Mouse (Mus musculus) hematopoietic stem cell, adult 5-6 weeks (primary cell): ENCODE results near the gene Fam222b. TPM values are rescaled to one million over a fixed set of nuclear protein-coding genes. Genes with fewer than 3 reads are reported as not detected.

Source experiments
- ATAC-seq, 2 experiments: fragments of 125-278 bp in 1 of 2; replicated peaks in 1 of 2; 2 replicates each; pipeline ENCODE4 v1.8.0; 2016 to 2017; ENCODE audit warnings: inconsistent platforms in 2 of 2, mild to moderate bottlenecking in 2 of 2, moderate number of reproducible peaks in 2 of 2, low read depth in 1 of 2, moderate TSS enrichment in 1 of 2; ENCODE audit not compliant: low FRiP score in 2 of 2, poor library complexity in 2 of 2, severe bottlenecking in 2 of 2, insufficient read depth in 1 of 2, low TSS enrichment in 1 of 2
- total RNA-seq: library from RNA; stranded (forward); fragments of 172-1452, 232-1000 nt; gene quantifications from 2 replicates; pipeline ENCODE4 v1.2.3, GENCODE M21; 2017

Fam222b gene
- total RNA-seq, 1 experiment from 2014 or later, result 3.2 TPM

DNA sequence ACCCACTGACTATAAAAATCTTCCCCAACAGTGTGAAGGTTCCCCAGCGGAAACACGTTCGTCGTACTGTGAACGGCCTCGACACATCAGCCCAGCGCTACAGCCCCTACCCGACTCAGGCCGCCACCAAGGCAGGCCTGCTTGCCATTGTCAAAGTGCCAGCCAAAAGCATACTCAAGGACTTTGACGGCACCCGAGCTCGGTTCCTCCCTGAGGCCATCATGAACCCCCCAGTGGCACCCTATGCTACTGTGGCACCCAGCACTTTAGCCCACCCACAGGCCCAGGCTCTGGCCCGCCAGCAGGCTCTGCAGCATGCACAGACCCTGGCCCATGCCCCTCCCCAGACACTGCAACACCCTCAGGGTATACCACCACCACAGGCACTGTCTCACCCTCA is 59.3 kb downstream of the Fam222b start:
- ATAC-seq, result no peak

DNA sequence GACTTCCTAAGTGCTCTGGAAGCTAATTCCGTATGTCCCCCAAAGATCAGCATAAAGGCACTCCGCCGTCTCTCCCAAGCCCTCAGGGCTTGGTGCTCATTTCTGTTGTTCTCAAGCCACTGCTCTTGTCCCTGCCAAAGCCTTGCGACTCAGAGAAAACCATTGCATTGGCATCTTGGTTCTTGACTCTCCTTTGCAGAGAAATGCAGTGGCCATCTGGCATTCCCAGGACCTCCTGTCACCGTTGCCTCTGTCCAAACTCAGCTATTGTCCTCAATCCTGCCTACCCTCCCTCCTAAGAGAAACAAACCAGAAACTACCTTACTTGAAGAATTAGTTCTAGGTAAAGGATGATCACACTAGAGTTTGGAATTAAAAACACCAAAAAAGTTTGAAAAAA is 61.2 kb downstream of the Fam222b start:
- no peak for ATAC-seq

DNA sequence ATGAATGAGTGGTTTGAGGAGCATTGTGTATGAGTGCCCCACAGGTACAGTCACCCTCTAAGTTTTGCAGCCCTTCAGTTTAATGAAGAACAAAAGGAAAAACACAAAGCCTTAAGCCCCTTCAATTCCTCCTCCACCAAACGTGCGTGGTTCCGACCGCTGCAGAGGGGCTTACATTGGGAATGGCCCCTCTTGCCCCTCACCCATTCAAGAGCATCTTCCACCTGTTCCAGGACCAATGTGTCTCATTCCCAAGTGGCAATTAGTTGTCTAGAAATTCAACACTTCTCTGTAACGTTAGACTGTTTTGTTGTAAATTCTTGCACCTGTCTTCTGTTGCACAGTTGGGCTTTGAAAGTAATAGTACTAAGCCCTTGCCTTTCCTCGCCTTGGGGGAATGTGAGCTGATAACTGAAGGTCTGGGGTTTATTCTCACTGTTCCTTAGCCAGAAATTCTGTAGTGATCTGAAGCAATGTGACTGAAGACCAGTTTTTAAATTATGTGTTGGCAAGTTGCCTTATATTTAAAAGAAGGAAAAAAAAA is 61.8 kb downstream of the Fam222b start:
- no peak for ATAC-seq

DNA sequence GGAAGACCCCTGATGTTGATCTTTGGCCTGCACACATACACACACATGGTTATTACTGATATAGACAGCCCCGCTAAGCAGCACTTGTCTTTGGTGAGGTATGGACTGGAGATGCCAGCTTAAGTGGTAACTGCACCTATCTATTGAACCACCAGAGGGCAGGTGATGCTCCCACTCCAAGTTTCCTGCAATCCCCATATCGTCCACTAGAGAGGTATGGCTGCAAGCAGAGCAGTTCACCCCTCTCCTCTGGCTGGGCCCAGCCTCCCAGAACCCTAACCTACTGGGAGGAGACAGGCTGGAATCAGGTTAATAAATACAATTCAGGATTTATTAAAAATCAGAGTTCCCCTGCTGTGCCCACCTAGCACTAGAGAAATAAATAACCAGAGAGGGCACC is 64.6 kb downstream of the Fam222b start:
- ATAC-seq, result peak; percentile 84 to 85

DNA sequence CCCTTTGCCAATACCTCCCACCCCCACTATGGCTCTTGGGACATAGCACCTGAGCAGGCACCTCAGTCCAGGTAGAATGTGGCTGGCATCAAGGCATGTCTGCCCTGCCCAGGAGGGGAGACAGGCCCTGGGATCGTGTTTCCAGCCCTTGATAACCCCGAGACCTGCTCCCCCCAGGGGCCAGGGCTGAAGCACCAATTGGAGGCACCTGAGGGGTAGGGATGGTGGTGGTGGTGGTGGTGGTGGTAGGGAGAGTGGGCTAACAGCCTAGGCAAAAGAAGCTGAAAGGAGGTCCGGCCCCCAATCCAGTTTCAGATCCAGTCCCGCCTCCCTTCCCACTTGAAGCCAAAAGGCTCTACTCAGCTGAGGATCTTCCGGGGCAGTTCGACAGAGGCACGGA is 65.1 kb downstream of the Fam222b start:
- ATAC-seq, result no peak

DNA sequence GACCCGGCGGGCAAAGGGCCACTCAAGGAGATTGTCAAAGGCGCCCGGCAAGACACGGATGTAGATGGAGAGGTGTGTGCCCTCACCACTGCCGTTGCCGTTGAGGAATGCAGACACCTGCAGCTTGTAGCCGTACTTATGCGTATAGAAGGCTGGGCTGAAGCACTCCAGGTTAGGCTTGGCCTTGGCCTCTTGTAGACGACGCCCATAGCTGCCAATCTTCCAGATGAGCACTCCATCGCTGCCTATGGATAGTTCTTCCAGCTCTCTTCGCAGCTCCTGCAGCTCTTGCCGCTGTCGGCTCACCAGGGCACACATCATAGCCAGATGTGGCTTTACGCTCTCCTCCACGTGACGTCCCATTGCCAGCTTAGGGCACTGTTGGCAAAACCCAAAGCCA is 65.7 kb downstream of the Fam222b start:
- ATAC-seq, result no peak

DNA sequence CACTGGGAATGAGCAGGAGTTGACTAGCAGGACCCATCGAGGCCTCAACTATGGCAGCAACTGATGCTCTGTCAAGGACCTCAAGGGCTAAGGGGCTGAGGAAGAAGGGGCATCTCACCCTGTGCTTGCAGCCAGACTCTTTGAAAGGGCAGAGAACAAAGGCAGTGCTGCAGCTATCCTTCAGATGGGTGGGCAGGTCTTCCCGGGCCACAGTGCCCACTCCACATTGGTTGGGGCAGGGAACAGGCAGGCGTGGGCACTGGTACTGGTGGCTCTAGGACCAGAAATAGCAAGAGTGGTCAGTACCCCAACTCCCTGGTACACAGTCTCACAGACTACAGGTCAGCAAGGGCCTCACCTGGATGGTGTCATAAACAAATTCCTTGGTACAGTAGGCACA is 66.2 kb downstream of the Fam222b start:
- ATAC-seq, result no peak

DNA sequence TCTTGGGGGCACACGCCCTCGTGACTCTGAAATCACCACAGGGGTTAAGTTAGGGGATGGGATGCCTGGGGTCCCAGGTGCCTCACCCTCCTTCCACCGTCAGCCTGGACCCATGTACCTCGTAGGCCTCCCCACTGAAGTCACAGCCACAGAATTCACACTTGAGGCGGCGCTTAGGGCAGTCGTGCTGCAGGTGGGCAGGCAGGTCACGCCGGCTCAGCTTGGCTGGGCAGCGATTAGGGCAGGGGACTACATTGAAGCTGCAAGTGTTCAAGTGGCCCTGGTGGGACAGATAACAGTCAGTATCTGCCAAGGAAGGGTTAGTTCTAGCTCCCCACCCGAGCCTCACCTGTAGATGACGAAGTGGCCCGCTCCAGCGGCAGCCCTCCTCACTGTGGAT is 66.7 kb downstream of the Fam222b start:
- no peak for ATAC-seq

DNA sequence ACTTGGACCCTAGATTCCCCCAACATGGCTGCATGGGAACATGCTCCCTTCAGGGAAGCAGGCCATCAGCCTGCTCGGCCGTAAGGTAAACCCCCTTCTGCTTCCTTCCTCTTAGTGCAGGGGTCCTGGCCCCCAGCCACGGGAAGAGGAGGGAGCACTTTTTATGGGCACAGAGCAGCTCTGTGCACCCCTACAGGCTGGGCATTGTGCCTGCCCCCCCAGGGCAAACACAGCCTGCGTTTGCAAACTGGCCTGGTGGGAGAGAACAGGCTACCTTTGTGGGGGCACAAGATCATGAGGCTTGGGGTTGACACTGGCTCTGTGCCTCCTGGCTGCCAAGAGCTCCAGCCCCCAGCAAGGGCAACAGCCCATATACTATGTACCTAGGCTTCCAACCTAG is 67.5 kb downstream of the Fam222b start:
- no peak for ATAC-seq

DNA sequence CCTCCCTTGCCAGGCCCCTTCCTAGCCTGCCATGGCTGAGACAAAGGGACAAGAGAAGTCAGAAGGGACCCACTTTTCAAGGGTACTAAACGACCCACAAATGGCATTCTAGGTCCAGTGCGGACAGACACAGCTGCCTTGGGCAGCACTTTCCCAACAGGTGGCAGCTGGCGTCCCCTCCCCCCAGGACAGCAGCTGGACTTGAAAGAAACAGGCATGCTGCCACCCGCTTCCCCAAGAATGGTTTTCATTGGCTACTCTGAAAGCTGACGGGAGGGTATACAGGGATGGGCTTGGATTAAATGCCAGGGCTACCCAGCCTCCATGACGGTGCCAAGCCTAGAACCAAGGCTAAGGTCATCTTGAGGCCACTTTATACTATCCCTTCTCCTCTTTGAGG is 68.0 kb downstream of the Fam222b start:
- no peak for ATAC-seq

DNA sequence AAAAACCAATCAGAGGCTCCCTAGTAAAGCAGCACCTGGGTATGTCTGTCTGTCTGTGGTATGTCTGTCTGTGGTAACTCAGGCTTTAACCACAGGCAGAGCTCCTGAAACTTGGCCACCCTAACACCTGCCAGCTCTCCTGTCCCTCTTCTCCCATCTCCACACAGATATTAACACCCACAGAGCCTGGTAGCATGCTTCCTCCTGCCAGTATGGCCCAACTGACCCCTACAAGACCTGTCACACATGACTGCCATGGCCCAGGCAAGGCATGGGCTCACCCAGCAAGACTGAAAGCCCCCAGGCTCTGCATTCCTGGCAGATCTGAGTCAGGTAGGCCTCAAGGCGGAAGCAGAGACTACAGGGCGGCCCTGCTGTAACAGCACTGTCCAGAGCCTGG is 68.6 kb downstream of the Fam222b start:
- ATAC-seq, result no peak

DNA sequence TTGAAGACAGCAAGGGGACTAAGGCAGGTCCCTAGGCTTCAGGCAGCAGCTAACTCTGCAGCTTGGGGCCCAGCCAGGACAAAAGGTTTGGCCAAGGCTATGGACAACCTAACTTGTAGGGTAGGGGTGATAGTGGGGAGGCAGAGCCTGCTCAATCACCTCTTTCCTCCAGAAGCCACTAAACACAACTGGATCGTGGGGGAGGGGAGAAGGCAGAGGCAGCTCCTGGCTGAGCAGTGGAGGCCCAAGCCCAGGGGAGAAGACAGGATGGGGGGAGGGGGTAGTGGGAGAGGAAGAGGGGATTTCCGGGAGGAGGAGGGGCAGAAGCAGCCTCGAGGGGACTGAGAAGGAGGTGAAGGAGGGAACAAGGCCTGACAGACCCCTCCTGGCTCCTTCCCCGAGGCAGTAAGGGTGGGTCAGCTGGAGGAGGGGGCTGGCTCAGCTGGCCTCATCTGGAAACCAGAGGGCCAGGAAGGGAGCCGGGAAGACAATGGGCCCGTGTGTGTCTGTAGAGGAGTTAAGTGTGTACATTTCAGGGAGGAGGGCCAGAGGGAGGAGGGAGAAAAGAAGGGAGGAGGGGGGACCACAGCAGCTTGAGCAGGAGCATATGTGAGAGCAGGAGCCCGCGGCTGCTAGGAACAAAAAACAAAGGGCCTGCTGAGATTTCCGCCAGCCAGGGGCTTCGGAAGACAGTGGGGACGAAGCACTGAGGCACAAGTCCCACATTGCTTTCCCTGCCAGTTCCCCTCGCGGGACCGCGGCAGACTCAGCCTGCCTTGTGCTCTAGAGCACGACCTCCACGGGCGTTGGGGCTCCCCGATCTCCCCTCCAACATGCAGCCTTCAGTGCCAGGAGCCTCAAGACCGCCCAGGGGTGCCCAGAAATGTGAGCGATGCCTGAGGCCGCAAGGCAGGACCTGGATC is 69.5 kb downstream of the Fam222b start:
- no peak for ATAC-seq

DNA sequence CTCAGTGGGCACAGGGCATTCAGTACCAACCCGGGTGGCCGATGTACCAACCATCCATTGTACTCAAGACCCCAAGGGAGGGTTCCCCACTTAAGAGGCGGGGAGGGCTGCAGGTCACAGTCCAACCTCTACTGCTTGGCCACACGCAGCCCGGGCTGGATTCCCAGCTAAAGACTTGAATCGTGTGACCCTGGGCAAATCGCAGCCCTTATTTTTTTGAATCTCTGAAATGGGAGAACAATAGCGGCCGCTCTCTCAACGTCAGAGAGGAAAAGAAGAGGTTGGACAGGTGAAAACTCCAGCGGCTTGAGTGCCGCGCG is 70.1 kb downstream of the Fam222b start:
- no peak for ATAC-seq

DNA sequence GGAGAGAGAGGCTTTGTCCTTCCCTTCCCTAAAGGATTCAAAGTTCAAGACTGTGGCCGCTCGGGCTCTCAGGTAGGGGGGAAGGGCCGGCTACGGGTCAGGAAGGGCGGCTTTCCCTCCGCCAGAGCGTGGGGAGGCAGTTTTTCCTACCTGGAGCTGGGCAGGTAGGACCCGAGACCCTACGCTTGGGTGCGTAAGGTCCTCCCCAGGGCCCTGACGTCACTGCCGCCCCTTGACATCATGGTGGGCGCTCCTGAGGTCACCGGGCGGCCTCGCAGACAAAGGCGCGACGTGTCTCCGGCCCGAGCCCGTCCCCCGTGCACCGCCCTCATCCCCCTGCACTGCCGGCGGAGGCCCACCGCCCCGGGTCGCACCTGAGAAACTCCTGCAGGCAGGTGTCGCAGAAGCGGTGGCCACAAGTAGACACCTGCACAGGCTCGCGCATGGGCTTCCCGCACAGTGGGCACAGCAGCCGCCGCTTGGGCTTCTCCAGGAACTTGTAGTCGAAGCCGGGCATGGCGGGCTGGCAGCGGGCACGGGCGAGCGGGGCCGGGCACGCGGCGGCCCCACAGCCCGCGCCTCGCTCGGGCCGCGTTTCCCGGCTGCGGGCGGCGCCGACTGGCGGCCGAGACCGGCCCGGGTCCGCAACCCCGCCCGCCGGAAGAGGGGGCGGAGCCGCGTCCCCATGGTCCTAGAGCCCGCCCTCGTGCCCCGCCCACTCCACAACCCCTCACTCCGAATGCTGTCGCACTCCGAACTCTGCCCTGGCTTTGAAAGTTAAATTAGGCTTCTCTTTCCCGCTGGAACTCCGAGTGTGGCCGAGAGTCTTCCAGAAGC is 70.7 kb downstream of the Fam222b start, which contains the start of gene Traf4:
Traf4 (minus strand) TSS at position 666 of the 837 bp plus-strand sequence.
- peak; percentile 47 to 59 for ATAC-seq

DNA sequence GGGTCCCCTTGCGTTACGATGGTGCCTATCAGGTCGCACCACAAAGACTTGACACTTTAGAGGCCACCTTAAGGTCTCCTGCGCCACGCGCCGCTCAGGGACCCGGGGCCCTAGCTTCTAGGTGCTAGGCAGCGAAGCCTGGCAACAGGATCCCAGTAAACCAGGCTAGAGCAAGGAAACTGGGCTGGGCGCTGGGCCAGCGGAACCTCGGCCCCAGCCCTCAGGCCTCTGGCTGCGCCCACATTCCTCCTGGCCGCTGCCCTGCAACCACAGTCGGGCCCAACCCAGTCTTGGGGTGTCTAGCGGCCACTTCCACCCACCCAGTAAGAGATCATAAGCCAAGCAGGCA is 71.3 kb downstream of the Fam222b start:
- ATAC-seq, result peak; percentile 16 to 19; a peak in 2 of 4 replicates

DNA sequence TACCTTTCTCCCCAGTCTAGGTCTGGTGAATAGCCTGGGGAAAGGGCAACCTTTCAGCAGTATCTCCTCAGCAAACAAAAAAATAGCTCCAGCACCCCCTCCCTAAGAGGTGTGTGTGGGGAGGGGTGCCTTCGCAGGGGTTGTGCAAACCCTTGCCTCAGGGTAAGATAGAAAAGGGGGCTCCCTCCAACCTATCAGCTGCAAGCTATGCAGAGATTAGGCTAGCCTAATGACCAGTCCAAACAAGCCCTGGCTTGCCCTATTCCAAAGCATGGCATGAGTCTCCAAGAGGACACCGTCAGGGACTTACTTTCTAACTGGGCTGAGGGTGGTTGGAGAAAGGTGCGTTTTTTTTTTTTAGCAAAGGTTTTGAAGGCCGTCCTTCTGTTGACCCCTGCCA is 71.7 kb downstream of the Fam222b start:
- ATAC-seq, result no peak

DNA sequence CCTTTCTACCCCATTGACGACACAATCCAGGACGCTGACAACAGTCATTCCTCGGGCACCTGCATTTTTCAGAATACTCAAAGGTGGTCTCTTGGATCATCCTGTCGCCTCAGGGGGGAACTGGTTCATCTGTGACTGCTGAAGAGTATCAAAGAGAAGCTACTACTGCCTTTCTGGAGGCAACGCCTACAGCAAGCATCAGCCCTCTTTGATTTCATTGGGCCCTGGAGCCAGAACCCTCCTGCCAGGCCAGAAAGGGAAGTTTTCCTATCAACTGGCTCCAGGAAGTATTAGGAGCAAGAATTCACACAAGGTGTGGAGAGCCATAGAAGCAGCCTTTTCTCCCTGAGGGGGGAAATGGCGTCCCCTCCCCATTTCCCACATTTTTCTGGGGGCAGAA is 72.2 kb downstream of the Fam222b start:
- ATAC-seq, result no peak

DNA sequence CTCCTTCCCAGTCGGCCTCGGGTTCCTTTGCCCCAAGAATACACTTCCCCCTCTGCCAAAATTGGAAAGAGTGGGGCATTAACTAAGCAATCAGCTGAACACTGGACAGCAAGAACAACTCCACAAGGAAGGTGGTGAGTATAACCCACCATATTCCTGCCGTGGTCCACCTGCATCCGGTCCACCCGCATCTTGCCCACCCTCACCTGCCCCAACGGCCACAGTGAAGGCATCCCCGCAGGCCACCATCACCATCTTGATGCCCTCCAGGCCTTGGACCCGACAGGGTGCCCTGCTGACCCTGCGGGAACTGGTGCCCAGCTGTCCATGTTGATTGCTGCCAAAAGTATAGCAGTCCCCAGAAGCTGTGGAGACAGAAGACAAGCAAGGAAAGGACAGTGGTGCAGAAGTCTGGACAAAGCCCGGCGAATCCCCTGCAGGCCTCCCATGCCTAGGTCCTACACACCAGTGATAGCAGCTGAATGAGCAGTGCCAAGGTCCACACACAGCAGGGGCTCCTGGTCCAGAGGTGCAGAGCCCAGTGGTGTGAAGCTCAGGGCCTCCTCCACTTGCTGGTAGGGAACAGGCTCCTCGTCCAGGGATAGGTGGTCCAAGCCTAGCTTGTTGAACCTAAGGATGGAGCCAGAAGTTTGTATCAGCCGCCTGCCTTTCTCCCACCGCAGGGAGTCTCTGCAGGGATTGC is 72.9 kb downstream of the Fam222b start:
- no peak for ATAC-seq
